Mouse (Mus musculus): Measurements from ENCODE around the gene Arf5.
A peak's percentile ranks its signal among the peaks of the same experiment; 100 is the strongest.

Arf5 gene

GRCm38 (mm10) chr6:28427096-28427839 is 3.9 kb downstream of the Arf5 start, which contains the start of gene Fscn3:
Gene Fscn3, plus strand, starts transcription at chr6:28427789.
- peak in 1 of 2 experiments; percentile 25 for DNase-seq (ENCODE audit: low spot score in 2 of 2)

- DNase-seq (ENCODE audit: low spot score in 2 of 2), result no peak
Measured at GRCm38 (mm10) chr6:28428290-28428689, 4.9 kb downstream of the Arf5 start, which contains the start of gene Gcc1. Gene Gcc1, minus strand, starts transcription at chr6:28428390.

GRCm38 (mm10) chr6:28429870-28430269 is 6.5 kb downstream of the Arf5 start:
- no peak for DNase-seq (ENCODE audit: low spot score in 2 of 2)

GRCm38 (mm10) chr6:28430795-28431537 is 7.6 kb downstream of the Arf5 start:
- no peak for DNase-seq (ENCODE audit: low spot score in 2 of 2)

GRCm38 (mm10) chr6:28431538-28431855 is 8.1 kb downstream of the Arf5 start:
- no peak for DNase-seq (ENCODE audit: low spot score in 2 of 2)

GRCm38 (mm10) chr6:28447937-28448336 is 24.6 kb downstream of the Arf5 start:
- no peak for DNase-seq (ENCODE audit: low spot score in 2 of 2)

- no peak for DNase-seq (ENCODE audit: low spot score in 2 of 2)
Measured at GRCm38 (mm10) chr6:28449253-28449652, 25.9 kb downstream of the Arf5 start, which contains the start of gene Pax4. Gene Pax4, minus strand, starts transcription at chr6:28449353.

GRCm38 (mm10) chr6:28450481-28450880 is 27.1 kb downstream of the Arf5 start:
- no peak for DNase-seq (ENCODE audit: low spot score in 2 of 2)

- DNase-seq (ENCODE audit: low spot score in 2 of 2), result no peak
Measured at GRCm38 (mm10) chr6:28450977-28451376, 27.6 kb downstream of the Arf5 start.

- DNase-seq (ENCODE audit: low spot score in 2 of 2), result no peak
Measured at GRCm38 (mm10) chr6:28459221-28459668, 35.9 kb downstream of the Arf5 start.

GRCm38 (mm10) chr6:28460534-28460933 is 37.2 kb downstream of the Arf5 start:
- peak; percentile 12 to 28 for DNase-seq (ENCODE audit: low spot score in 2 of 2)

- no peak for DNase-seq (ENCODE audit: low spot score in 2 of 2)
Measured at GRCm38 (mm10) chr6:28464630-28465029, 41.3 kb downstream of the Arf5 start.

- DNase-seq (ENCODE audit: low spot score in 2 of 2), result no peak
Measured at GRCm38 (mm10) chr6:28470017-28470602, 46.8 kb downstream of the Arf5 start.

GRCm38 (mm10) chr6:28470621-28471020 is 47.3 kb downstream of the Arf5 start:
- DNase-seq (ENCODE audit: low spot score in 2 of 2), result no peak

GRCm38 (mm10) chr6:28471284-28472035 is 48.1 kb downstream of the Arf5 start:
- no peak for DNase-seq (ENCODE audit: low spot score in 2 of 2)

GRCm38 (mm10) chr6:28474211-28474610 is 50.9 kb downstream of the Arf5 start:
- DNase-seq (ENCODE audit: low spot score in 2 of 2), result no peak

- no peak for DNase-seq (ENCODE audit: low spot score in 2 of 2)
Measured at GRCm38 (mm10) chr6:28474839-28475238, 51.5 kb downstream of the Arf5 start, which contains the start of gene Snd1. Gene Snd1, plus strand, starts transcription at chr6:28475139.
